Mouse (Mus musculus): ENCODE measurements at regions not wholly inside any gene's neighbourhood (a gene's known extent, or its start where the extent isn't known, plus 50 kb on each side); places are given as distances from the start of the nearest gene placed in this dataset.

- TF ChIP-seq CTCF (IDR thresholded peaks at IDR 0.05; ENCODE audit: extremely low read depth, insufficient read depth, low read length) = no peak
- TF ChIP-seq POLR2A (IDR thresholded peaks at IDR 0.05; ENCODE audit: extremely low read depth, insufficient read depth, low read length) = no peak
Observed at GRCm38 (mm10) chr8:128165591-128165990, 192.8 kb upstream of the Nrp1 start.

Data from cortical plate, adult 2 months (tissue).